In the genomic region with DNA sequence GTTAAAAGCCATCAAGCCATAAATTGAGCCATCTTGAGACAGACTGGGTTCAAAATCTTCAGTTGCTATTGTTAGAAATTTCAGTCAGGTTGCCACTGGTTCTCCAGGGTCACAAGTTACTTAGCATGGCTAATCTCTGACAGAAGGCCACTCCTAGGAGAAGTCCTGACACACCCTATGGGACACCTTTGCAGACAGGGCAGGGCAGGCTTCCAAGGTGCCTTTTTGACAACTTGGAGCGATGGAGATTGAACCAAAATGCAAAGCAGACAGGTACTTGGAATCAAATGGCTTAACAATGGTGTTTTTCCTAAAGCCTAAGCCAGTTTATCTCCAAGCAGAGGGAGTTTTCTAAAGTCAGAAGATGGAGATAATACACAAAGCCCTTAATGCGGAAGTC, we compare ENCODE assay signal across 25 mouse cellular contexts.
"Had no signal": no experiment of that assay in that cellular context is flagged by ENCODE, and none has a peak within 500 bp of the region (broad histone marks: within the 10 kb centered on the region; RNA-seq: fewer than 3 reads in every experiment).

No protein-coding gene starts in this region.

- H3K4me2 ChIP-seq: heart, embryonic 12.5 days; hindbrain, embryonic 12.5 days; hindbrain, embryonic 14.5 days; intestine, embryonic 15.5 days; limb, embryonic 12.5 days; liver, embryonic 12.5 days had no signal

- H3K4me1 ChIP-seq: hindbrain, embryonic 12.5 days; limb, embryonic 12.5 days had no signal

- H3K36me3 ChIP-seq: heart, embryonic 10.5 days; heart, embryonic 12.5 days; hindbrain, embryonic 10.5 days; hindbrain, embryonic 12.5 days; intestine, embryonic 15.5 days; limb, embryonic 10.5 days; limb, embryonic 12.5 days; liver, embryonic 12.5 days had no signal

- DNase-seq: gastrocnemius, adult 2 months; gastrocnemius, postnatal 10 days; gastrocnemius, postnatal 25 days; heart, adult 18-20 months; heart, postnatal 10 days; heart, postnatal 4 days; kidney, adult 18-20 months; kidney, adult 8-10 months; kidney, postnatal 10 days; kidney, postnatal 25 days; kidney, postnatal 4 days had no signal

- H3K4me3 ChIP-seq: gastrocnemius, adult 2 months; heart, embryonic 10.5 days; heart, embryonic 12.5 days; hindbrain, embryonic 10.5 days; hindbrain, embryonic 12.5 days; intestine, embryonic 15.5 days; layer of hippocampus, adult 2 months; left cerebral cortex, adult 2 months; limb, embryonic 10.5 days; limb, embryonic 12.5 days; liver, embryonic 12.5 days had no signal

- ATAC-seq: hindbrain, embryonic 16.5 days; inflammation-experienced regulatory T-cells, adult 6 months; intestine, postnatal 0 days had no signal

- H3K9me3 ChIP-seq: heart, embryonic 10.5 days; heart, embryonic 12.5 days; hindbrain, embryonic 10.5 days; hindbrain, embryonic 12.5 days; intestine, embryonic 15.5 days; limb, embryonic 10.5 days; limb, embryonic 12.5 days; liver, embryonic 12.5 days had no signal

- H3K9ac ChIP-seq: heart, embryonic 12.5 days; hindbrain, embryonic 12.5 days; hindbrain, embryonic 14.5 days; intestine, embryonic 15.5 days; limb, embryonic 12.5 days; liver, embryonic 12.5 days had no signal

- H3K27me3 ChIP-seq: heart, embryonic 12.5 days; hindbrain, embryonic 12.5 days; intestine, embryonic 15.5 days; liver, embryonic 12.5 days had no signal

- H3K27ac ChIP-seq: gastrocnemius, adult 2 months; heart, embryonic 10.5 days; hindbrain, embryonic 10.5 days; hindbrain, embryonic 12.5 days; hindbrain, embryonic 14.5 days; intestine, embryonic 15.5 days; layer of hippocampus, adult 2 months; left cerebral cortex, adult 2 months; limb, embryonic 10.5 days; limb, embryonic 12.5 days; liver, embryonic 12.5 days had no signal
